Mouse (Mus musculus): ENCODE data around the gene Mzf1.

Gene Mzf1

DNA sequence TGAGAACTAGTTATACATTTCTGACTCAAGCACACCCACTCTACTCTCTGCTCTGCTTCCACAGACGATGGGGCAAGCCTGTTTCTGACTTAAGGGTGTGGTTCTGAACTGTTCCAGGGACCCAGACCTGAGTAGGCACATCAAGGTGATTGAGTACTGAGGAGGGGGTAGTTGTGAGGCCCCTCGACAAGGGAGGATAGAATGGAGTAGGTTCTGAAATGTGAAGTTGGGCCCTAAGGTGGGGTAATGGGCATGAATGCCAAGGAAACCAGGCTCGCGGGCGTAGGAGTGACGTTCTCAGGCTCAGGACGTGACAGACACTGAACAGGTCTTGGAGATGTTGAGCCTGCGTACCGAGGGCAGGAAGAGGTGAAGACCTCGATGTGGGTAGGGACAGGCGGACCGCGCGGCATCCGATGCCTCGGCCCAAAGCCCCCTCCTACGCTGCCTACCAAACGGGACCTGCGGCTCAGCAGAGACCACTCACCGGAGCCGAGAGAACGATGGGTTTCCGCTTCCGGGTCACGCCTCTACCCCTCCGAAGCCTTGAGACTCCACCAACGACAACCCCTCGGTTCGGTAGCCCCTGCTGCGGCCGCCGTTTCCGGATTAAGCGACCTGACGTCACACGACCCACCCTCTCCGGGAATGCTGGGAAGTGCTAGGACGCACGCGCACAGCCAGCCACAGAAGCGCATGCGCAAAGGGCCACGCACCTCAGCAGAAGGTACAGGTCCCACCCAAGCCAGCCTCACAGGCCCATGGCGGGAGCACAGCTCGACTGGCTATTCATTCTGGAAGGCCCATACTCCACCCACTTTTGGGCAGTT is 20.2 kb downstream of the Mzf1 start, which contains the start of gene Chmp2a:
TSS of gene Chmp2a (minus strand) at position 660 of the 830 bp plus-strand sequence.
- DNase-seq (ENCODE audit: low read depth) = peak; percentile 97

DNA sequence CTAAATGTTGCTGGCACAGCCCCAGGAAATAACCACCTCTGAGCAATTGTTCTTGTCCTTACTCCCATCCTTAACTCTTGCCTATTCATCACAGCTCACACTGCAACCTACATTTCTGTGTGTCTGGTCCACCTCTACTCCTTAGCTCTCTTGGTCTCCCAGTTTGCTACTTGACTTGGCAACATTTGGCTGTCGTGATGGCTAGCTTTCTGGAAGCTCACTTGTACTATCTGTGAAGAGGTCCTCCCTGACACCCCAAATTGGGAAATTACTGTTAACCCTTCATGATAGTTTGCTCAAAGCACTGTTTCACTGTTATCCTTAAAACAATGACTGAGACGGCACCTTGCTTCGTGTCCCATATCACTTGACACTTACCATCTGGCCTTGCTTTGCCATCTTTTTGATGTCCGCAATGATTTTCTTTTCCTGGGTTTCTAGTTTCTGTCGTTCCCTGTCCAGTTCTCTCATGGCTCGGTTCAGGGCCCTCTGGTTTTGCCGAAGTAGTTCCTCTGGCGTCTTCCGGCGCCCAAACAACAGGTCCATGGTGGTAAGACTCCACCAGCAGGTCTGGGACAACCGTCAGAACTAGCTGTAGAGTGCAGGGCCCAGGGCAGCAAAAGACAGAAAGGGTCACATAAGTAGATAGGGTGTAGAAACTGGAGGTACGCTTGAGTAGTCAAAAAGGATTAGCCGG is 21.0 kb downstream of the Mzf1 start:
- DNase-seq (ENCODE audit: low read depth) = no peak

DNA sequence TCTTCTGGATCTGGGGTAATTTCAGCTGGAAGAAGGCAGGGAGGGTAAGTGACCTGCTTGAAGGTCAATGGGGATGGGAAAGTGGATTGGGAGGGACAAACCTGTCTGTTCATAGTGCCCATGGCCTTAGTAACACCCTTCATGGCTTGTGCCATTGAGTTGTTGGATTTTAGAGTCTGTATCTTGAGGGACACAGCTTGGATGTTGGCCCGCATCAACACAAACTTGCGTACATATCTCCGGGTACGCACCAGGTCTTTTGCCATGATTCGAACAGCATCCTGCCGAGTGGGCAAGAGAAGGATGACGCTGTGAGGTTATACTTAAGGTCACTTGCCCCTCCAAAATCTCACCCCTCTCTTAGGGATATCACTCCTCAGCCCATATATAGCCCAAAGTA is 22.0 kb downstream of the Mzf1 start:
- DNase-seq (ENCODE audit: low read depth) = no peak

DNA sequence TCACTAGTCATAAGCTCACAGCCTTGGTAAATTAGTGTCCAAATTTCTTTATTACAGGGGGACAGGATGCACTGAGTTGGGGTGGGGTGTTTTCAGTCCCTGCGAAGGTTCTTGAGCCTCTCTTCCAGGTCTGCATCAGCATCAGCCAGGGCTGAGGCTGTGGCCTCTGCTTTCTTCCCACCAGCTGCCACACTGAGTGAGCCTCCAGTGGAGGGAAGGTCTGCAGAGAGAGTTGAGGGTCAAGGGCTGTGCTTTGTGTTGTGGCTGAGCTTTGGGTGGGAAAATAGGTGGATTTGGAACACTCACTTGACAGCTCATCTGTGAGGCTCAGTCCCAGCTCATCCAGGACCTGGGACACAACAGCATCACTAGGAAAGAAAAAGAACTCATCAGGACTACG is 22.6 kb downstream of the Mzf1 start:
- DNase-seq (ENCODE audit: low read depth) = no peak

DNA sequence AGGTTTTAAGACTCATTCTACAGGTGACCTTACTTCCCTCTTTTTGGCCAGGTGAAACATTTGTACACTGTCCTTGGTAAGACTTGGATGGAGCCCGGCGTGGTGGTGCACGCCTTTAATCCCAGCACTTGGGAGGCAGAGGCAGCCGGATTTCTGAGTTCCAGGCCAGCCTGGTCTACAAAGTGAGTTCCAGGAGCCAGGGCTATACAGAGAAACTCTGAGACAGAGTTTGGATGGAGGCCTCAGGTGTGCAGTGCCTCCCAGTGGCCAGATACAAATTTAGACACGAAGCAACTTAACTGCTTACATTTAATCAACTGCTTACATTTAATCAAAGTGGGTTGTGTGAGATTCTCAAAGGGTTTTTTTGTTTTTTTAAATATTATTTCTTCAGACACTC is 23.5 kb downstream of the Mzf1 start:
- DNase-seq (ENCODE audit: low read depth) = peak; percentile 49

DNA sequence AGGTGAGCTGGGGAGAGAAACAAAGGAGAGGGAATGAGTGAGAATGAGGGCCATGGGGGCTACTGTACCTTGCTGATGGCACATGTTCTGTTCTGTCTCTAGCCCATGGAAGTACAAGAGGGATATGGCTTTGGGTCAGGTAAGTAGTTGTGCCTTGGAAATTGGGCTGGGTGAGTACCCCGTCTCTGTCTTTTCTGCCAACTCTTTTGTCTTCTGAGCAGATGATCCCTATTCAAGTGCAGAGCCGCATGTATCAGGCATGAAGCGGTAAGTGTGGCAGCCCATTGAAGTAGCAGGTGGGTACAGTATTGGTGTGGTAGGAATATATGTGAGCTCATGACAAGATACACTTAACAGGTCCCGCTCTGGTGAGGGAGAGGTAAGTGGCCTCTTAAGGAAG is 25.6 kb downstream of the Mzf1 start:
- DNase-seq (ENCODE audit: low read depth) = no peak

DNA sequence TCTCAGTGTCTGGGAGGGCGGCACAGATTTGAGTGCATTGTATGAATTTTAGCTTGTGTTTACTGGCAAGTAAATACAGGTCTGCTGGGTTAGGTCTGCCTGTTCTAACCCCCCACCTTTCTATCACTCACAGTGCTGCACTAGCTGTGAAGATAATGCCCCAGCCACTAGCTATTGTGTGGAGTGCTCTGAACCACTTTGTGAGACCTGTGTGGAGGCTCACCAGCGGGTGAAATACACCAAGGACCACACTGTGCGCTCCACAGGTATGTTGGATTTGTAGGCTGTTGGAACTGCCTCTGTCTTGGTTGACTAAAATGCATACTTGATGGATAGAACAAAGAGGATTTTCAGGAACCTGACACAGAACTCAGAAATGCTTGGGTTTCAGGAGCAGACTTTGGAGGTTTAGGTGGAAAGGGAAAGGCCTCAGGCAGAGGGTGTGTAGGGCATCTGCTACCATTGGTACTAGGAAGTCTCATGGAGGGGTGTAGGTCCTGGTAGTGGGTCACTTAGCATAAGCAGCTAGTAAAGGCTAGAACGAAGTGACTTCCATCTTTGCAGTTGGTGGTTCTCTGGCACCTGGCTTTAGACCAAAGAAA is 29.0 kb downstream of the Mzf1 start:
- DNase-seq (ENCODE audit: low read depth) = no peak

DNA sequence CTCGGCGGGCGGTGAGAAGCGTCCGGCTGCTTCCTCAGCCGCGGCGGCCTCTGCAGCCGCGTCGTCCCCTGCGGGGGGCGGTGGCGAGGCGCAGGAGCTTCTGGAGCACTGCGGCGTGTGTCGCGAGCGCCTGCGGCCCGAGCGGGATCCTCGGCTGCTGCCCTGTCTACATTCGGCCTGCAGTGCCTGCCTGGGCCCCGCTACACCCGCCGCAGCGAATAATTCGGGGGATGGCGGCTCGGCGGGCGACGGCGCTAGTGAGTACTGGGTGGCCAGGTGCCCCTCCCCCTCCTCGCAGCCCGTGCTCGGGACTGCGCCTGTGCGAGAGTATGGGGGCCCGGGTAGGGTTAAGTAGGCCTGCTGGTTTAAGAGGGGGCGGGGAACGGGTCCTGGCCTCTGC is 29.8 kb downstream of the Mzf1 start:
- no peak for DNase-seq (ENCODE audit: low read depth)

DNA sequence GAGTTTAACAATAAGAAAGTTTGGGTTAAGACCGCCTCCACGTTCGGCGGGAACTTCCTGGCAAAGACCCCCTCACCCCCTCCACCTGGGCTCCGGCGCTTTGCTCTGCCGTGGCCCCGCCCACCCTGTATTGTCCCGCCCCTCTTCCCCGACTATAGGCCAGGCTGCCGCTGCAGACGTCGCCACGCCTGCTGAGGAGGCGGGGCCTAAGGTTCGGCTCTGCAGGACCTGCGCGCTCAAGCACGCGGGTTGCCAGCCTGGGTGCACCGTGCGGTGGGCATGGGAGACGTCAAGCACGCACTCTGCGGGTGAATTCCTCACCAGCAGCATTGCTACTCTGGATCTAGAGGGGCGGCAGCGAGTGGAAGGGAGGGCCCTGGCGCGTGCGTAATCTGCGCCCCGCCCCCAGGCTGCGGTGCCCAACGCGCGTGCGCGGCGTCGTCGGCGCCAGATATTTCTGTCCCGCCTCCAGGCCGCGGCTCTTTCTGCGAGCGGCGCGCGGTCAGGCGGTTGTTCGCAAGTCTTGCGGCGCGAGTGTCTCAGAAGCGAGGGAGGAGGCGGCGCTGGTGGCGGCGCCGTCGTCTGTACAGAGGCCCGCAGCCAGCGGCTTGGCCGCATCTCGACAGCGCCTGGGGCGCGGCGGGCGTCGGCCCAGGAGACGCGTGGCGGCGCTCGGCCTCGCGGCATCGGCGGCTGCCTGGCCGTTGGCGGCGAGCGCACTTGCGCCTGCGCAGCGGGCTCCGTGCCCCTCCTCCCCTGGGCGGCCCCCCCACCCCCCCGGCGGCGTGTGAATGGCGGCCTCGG is 30.4 kb downstream of the Mzf1 start:
- DNase-seq (ENCODE audit: low read depth) = peak; percentile 99

DNA sequence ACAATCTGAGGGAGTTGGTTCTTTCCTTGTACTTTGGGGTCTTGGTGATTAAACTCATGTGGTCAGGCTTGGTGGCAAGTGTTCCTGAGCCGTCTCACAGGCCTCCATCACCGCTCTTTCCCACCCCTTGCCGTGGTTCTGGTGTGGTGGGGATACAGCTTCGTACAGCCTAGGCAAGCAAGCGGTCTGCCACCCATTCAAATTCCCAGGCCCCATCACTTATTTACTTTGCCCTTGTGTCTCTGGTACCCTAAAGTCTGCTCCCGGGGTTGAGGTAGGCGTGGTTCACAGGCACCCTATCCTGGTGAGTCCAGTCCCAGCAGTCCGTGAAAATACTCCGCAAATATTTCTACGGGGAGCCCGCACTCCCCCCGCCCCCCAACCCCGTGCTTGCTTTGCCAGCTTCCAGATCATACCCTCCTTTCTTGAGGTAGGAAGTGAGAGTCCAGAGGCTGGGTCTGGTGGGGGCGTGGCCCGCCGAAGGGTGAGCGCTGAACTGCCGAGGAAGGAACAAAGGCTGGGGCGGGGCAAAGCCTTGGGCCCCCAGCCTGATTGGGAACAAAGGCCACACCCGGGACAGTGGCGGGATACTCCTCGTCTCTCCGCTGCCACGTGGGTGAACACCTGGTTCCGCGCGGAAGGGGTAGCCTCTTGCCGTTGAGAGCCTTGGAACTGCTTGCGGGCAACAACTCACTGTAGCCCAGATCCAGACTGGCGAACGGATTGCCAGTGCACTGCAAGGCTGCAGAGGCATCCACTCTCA is 31.6 kb downstream of the Mzf1 start:
- DNase-seq (ENCODE audit: low read depth) = peak; percentile 69

DNA sequence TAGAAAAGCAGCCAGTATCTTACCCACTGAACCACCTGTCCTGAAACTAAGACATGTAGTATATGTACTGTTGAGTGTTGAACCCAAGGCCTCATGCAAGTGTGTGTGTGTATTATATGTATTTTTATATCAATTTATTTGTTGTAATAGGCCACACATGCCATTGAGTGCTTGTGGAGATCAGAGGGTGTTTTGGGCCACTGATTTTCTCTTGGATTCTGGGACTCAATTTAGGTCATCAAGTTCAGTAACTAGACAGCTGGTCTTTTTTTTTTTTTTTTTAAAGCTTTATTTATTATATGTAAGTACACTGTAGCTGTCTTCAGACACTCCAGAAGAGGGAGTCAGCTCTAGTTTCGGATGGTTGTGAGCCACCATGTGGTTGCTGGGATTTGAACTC is 39.3 kb downstream of the Mzf1 start:
- no peak for DNase-seq (ENCODE audit: low read depth)

DNA sequence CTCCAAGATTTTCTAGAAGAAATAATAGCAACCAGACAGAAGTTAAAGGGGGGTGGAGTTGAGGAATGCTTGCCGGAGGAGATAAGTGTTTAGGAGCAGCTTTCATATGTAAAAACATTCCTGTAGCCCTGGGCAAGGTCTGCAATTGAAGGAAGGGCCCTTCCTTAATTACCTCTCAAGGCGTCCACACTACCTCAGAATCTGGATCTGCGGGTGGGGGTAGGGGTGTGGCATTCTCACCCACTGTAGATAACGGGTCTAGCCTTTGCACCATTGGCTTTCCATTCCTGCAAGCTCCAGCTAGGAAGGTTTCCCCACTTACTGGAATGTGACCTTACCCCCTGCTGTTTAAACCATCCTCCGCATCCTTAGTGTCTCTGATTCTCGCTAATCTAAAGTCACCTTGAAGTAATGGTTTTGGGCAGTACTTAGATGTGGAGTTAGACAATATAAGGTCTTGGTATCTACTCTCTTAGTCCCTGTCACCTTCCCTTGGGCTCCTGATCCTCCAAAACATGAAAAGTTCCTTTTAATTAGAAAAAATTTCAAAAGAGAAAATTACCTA is 40.2 kb downstream of the Mzf1 start:
- no peak for DNase-seq (ENCODE audit: low read depth)

DNA sequence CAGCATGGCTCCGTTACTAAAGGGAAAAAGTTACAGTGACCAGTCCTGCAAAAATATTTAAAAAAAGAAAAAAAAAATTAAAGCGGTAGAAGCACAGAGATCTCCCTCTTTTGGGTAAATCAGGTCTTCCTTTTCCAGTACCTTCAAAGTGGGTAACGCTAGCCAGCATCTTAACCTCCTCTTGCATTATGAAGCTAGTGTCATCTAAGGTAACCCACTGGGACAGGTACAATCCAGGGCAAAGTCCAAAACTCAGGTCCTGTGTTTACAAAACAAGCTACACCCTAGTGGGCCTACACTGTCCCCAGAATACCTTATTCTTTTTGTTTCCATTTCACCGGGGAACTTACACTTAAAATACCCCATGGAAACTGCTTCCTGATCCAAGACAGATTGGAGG is 40.9 kb downstream of the Mzf1 start:
- no peak for DNase-seq (ENCODE audit: low read depth)

DNA sequence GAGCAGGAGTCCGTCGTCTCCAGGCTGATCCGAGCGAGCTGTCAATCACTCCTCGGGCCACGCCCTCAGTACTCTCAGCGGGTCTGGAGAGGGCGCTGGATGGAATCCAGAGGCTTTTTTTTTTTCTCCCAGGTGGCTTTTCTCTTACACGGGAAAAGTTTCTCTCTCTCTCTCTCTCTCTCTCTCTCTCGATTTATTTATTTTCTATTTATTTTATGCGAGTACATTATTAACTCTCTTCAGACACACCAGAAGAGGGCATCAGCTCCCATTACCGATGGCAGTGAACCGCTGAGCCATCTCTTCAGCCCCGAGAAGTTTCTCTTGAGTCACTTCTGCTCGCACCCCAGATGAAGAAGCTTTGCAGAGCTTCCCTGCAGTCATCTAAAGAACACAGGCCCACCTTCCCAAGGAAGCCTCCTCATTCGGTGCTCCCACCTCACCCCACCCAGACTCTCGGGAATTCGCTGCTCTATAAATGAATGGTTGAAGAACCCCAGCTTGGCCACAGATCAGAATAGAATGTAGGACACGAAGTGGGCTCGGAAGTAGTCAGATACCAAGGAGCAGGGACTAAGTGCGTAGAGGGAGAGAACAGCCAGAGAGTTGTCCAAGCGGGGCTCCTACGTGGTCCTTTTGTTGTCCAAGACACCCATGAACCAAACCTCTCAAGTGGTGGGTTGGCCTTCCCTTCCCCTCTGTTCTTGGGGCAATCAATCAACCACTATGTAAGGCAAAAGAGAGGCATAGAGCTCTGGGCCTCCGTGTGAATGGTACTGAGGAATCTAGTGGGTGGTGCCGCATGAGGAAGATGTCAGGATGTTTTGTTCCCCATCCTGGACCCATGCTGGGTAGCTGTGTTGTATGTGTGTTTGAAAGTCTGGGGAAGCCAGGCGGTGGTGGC is 44.3 kb downstream of the Mzf1 start, which contains the start of gene Zbtb45:
TSS of gene Zbtb45 (minus strand) at position 30 of the 904 bp plus-strand sequence.
- DNase-seq (ENCODE audit: low read depth) = no peak

DNA sequence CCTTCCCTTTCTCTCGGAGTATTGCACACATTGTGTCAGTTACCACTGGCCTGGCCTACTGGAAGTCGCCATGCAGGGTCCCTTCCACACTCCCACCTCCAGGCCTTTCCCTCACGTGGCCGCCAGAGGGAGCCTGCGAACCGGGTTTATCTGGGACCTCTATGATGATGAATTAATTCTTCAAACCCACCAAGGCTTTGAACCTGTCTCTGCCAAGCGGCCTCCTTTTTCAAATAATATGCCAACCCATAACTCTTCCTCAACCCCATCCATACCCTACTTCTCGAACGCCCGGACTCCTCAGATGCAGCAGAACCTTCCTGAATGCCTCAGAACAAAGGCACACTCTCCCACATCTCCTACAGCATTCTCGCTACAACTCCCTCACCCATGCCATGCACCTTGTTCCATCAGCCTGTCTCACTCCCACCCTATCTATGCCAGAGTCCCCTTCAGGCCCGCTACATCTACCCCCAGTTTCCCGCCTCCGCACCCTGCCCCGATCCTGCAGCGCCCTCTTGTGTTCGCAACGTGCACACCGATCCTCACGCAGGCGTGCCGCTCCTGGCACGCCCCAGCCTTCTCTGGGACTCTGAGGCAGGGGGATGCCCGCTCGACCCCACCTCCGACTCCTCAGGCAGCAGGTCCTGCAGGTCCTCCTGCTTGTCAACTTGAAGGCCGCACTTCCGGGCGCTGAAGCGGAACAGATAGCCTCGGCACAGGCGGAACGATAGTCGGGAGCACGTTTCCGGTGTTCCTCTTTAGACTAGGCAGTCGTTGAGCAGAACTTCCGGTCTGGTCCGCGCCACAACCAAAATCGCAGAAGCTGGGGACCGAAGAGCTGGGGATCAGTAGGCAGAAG is 45.2 kb downstream of the Mzf1 start:
- DNase-seq (ENCODE audit: low read depth) = peak; percentile 94

DNA sequence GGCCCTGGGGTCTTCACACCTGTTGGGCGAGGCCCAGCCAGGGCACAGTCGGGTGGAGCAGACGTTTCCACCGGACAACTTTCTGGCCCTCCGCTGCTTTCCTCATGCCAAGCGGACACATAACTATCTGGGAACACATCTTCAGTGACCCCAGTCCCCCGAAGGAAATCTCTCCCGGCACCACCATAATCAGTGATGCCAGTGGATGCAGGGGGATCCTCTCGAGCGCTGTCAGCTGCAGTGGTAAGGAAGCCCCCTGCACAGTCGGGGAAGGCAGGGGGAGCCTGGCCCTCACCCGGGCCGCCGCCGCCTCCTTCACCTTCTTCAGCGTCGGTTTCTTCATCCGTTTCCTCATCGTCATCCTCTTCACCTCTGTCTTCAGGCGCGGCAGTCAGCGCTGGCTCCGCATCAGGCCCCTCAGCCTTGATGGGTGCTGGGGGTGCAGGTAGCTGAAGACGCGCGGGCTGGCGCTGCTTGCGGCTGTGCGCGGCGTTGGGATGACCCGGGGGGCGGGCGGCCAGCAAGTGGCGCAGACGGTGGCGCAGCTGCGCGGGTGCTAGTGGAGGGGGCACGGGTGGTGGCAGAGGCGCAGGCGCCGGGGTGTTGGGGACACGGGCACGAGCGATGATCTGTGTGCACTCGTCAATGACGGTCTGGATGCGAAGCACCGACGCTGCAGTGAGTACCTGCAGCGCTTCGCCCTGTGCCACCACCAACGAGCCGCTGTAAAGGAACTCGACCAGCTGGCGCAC is 47.0 kb downstream of the Mzf1 start:
- no peak for DNase-seq (ENCODE audit: low read depth)

DNA sequence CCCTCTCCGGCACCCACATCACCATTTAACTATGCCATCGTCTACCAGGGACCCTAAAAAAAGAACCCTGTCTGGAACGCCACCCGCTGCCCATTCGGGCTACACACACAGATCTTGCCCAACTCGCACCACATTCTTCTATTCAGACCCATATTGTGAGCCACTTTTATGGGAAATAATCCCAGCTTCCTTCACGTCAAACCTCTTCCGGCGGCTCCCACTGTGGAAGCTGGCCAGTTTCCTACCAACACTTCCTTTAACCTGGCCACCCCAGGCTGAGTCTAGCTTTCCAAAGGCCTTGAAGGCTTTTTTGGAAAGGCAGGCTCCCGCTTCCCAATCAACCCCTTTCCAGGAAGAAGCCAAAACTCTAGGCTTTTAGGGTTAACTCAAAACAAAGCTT is 48.0 kb downstream of the Mzf1 start:
- no peak for DNase-seq (ENCODE audit: low read depth)

DNA sequence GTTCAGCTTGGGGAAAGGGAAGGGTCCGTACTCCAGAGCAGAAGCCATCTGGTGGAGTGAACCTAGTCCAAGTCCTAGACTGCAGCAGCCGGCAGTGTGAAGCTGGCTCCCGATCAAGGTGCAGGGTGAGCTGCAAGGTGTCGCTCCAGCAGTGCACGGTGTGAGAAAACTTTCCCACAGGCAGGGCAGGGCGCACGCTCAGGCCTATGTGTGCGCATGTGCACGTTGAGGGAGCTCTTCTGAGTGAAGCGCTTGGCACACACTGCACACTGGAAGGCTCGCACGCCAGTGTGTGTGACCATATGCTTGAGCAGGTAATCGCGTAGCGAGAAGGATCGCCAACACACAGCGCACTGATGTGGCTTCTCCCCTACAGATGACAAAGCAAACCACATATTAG is 48.6 kb downstream of the Mzf1 start:
- no peak for DNase-seq (ENCODE audit: low read depth)
